In genomic region chr2:132029646-132030417, GRCm38 (mm10) we compare ENCODE assay signal across 8 mouse cellular contexts. TPM values are rescaled to one million over a fixed set of nuclear protein-coding genes. Genes with fewer than 3 reads are reported as not detected.
DNase-seq lines count a peak whose midpoint lies in the region; ATAC-seq lines count a peak whose summit lies in the region.

Gene Rassf2 (minus strand): TSS chr2:132030258.

- DNase-seq in adrenal gland, adult 18-20 months (ENCODE audit: low spot score in 2 of 2) = peak; percentile 51 to 67
- peak; percentile 96 for DNase-seq in embryo, embryonic 10.5 days (ENCODE audit: low spot score)
- peak; percentile 66 to 85 for DNase-seq in gastrocnemius, postnatal 36 days
- DNase-seq in left cerebral cortex, postnatal 36 days (ENCODE audit: low spot score in 2 of 2) = peak; percentile 71 to 75
- peak; percentile 94 for DNase-seq in midbrain, embryonic 10.5 days (ENCODE audit: low spot score)
- DNase-seq in skeletal muscle tissue, adult 2 months (ENCODE audit: low read depth, low spot score) = peak; percentile 91

- H3K9ac ChIP-seq in intestine, embryonic 15.5 days = peak within 1 kb of the TSS; percentile 54

- ATAC-seq in intestine, embryonic 15.5 days = peak; percentile 96
- no peak for ATAC-seq in erythroid progenitor cell, adult 5-6 weeks (replicated peaks; ENCODE audit: low FRiP score, poor library complexity, severe bottlenecking)

- peak within 1 kb of the TSS; percentile 66 for H3K27ac ChIP-seq in intestine, embryonic 15.5 days
- peak within 1 kb of the TSS; percentile 95 for H3K27ac ChIP-seq in midbrain, embryonic 10.5 days (replicated peaks)

- under 1% methylated on average over 47 of the region's 48 CpGs for WGBS in intestine, embryonic 15.5 days
- WGBS in midbrain, embryonic 10.5 days = under 1% methylated on average over 44 of the region's 48 CpGs

- H3K9me3 ChIP-seq in intestine, embryonic 15.5 days = no peaks in the 10 kb centered on the region
- H3K9me3 ChIP-seq in midbrain, embryonic 10.5 days (replicated peaks) = no peaks in the 10 kb centered on the region

- peaks cover 20% of the 10 kb centered on the region for H3K27me3 ChIP-seq in intestine, embryonic 15.5 days (replicated peaks)
- peaks cover 23% of the 10 kb centered on the region for H3K27me3 ChIP-seq in midbrain, embryonic 10.5 days (ENCODE audit: low read depth, poor library complexity, severe bottlenecking)

- H3K4me1 ChIP-seq in intestine, embryonic 15.5 days (replicated peaks) = peaks cover 23% of the 10 kb centered on the region
- H3K4me1 ChIP-seq in midbrain, embryonic 10.5 days = peaks cover 52% of the 10 kb centered on the region

- H3K4me3 ChIP-seq in intestine, embryonic 15.5 days (replicated peaks) = peak within 1 kb of the TSS; percentile 57
- peak within 1 kb of the TSS; percentile 81 for H3K4me3 ChIP-seq in midbrain, embryonic 10.5 days

- no peaks in the 10 kb centered on the region for H3K36me3 ChIP-seq in intestine, embryonic 15.5 days
- peaks cover 18% of the 10 kb centered on the region; the same call in 1 of the 2 replicates for H3K36me3 ChIP-seq in midbrain, embryonic 10.5 days

- H3K4me2 ChIP-seq in intestine, embryonic 15.5 days (replicated peaks) = peak within 1 kb of the TSS; percentile 98

- intact Hi-C loops in gastrocnemius, postnatal 36 days (cut with DNase I) = no loop called here
- intact Hi-C loops in left cerebral cortex, postnatal 36 days (cut with DNase I) = no loop called here

RNA-seq across cellular contexts. Expression of gene Rassf2, which starts in this region (rescaled TPM):
- 10 to 100 TPM; 11.1 to 19.0 TPM for total RNA-seq in adrenal gland, adult 18-20 months (2021)
- 1 to 10 TPM; 5.0 to 5.2 TPM for total RNA-seq in gastrocnemius, postnatal 36 days (2021)
- polyA plus RNA-seq in intestine, embryonic 15.5 days (2015; fragmentation: Nextera tagmentation; extraction: Ambion mirVana) = 7.6 and 8.0 TPM in 2 replicates
- total RNA-seq in left cerebral cortex, postnatal 36 days (2021) = 10 to 100 TPM; 38.3 to 41.0 TPM
- 28.6 and 34.2 TPM in 2 replicates for polyA plus RNA-seq in midbrain, embryonic 10.5 days (2016; fragmentation: Nextera tagmentation; extraction: Ambion mirVana)
- total RNA-seq in erythroid progenitor cell, adult 5-6 weeks (2015; ENCODE audit: low replicate concordance) = 9.6 and 9.7 TPM in 2 replicates
- 8.0 and 16.7 TPM in 2 replicates for total RNA-seq in erythroid progenitor cell, adult 5-6 weeks (2017; ENCODE audit: low replicate concordance)
